Mouse (Mus musculus) layer of hippocampus, adult 6 months (tissue): ENCODE measurements around the gene Pmvk. TPM values are rescaled to one million over a fixed set of nuclear protein-coding genes. Genes with fewer than 3 reads are reported as not detected.

ENCODE experiments used
- long read RNA-seq, 2 experiments: library from polyadenylated mRNA; unstranded; transcript quantifications; one replicate each; pipeline ENCODE4 v2.0.0; 2019 to 2020
- polyA plus RNA-seq: library from polyadenylated mRNA; unstranded; fragments of <200 nt; fragmentation: Nextera tagmentation; gene quantifications from 2 replicates; pipeline ENCODE4 v1.2.3, GENCODE M21; 2021

Gene Pmvk
- 64.1 and 68.4 TPM in 2 replicates for polyA plus RNA-seq
- long read RNA-seq, experiment 1, transcript Pmvk-201 (5 exons, 1,194 nt): major isoform, 67 of 73 reads
- long read RNA-seq, experiment 1, partial matches to known transcripts: 3 of 73 reads
- long read RNA-seq, experiment 1, other reads (novel, unspliced or antisense): 3 of 73 reads
- long read RNA-seq, experiment 2, transcript Pmvk-201 (5 exons, 1,194 nt): major isoform, 68 of 73 reads
- long read RNA-seq, experiment 2, partial matches to known transcripts: 3 of 73 reads
- long read RNA-seq, experiment 2, other reads (novel, unspliced or antisense): 1 of 73 reads

DNA sequence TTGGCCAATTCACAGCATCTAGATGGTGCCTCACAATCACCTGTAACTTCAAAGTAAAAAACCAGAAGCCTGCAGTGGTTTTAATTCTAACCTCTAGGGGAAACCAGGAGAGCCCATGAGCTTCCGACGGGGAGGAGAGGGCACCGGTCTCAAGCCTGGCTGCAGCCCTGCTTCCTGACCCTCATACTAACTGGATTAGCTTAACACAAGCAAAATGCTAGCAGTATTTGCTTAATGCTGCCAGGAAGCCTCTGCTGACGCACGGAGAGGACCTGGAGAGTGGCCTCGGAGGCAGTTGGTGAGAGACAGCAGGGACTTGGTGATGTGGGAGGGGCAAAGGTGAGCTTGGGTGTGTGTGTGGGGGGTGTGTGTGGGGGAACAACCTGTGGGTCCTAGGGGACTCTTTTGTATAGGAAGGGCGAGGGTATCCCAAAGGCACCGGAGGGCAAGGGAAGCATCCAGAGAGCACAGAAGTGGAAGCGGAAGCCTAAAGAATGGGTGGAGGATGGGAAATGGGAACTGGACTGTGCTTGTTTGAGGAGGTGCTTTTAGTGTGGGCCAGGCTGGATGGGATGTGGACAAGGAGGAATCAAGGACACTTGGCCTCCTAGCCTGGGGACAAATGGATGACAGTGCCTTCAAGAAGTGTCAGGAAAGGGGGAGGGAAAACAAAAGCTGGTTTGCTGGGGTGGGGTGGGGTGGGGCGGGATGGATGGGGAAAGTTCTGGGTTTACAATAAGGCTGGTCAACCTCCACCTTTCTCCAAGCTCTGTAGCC is at the start of gene Pmvk:
Gene Pmvk (plus strand): TSS at position 141 of the 777 bp plus-strand sequence.

DNA sequence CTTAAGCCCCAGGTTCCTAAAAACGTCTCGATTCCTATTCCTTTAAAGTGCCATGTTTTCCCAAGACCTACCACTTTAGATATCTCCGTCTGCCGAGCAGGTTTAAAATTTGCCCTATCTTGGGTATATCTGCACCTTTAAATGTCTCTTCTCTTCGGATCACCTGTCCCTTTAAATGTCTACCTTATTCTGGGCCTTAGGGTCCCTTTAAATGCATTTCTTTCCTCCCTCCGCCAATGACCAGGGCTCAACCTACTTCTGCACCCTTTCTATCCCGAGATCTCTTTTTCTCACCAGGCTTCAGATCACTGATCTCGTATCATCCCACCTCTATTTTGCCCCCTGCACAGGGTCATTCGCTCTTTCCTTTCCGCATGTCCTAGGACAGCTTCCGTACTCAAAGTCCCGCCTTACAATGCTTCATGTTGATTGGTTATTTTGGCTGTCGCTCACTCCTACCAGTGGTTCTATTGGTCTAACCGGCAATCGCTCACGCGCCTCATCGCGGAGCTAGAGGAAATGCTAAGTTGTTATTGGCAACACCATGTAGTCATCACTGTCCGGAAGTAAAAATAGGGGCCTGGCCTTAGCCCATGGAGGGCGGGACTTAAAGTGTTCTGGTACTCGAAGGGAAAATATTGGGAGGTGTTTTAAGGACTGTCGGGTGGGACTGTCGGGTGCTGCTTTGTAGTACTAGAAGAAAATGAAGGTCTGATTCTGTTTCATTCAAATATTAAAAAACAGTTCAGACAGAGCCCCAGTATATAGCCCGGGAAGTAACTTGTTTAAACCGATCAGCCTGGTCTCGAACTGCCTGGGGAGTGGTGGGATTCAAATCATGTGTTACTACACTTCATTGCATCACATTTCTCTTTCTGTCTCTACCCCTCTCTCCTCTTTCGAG is 42.6 kb upstream of the Pmvk start, which contains the start of gene Flad1:
Gene Flad1 (minus strand): TSS at position 381 of the 904 bp plus-strand sequence.

DNA sequence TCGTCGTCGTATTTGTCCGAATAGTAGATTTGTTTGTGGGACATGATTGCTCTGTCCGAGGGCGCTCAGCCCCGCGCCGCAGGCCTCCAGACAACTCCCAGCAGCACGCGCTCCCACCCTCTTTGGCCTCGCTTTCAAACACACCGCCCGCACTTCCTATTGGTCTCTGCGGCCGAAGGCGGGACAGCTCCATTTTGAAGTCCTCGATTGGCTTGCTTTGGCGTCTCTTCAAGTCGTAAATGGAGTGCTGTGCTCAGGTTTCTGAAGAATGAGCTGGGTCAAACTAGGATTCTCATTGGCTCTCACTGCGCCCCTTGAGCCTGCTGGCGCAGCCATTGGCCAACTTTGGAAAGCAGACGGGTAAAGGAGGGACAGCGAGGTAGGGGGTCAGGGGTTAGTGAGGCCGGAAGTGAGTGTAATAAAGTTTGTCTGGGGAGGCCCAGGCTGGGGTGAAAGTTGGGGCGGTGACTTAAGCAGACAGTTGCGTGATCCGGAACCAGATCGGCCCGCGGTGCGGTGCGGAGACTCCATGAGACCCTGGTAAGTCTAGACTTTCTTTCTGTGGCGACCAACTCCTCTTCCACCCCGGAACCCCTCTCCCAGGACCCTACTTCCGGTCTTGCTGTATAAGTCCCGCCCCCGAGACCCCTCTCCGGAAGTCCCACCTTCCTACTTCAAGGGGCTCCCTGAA is 36.0 kb upstream of the Pmvk start, which contains the start of the genes Cks1b and Shc1:
Gene Cks1b (minus strand): TSS at position 214 of the 691 bp plus-strand sequence.
Gene Shc1 (plus strand): TSS at position 274 of the 691 bp plus-strand sequence.

DNA sequence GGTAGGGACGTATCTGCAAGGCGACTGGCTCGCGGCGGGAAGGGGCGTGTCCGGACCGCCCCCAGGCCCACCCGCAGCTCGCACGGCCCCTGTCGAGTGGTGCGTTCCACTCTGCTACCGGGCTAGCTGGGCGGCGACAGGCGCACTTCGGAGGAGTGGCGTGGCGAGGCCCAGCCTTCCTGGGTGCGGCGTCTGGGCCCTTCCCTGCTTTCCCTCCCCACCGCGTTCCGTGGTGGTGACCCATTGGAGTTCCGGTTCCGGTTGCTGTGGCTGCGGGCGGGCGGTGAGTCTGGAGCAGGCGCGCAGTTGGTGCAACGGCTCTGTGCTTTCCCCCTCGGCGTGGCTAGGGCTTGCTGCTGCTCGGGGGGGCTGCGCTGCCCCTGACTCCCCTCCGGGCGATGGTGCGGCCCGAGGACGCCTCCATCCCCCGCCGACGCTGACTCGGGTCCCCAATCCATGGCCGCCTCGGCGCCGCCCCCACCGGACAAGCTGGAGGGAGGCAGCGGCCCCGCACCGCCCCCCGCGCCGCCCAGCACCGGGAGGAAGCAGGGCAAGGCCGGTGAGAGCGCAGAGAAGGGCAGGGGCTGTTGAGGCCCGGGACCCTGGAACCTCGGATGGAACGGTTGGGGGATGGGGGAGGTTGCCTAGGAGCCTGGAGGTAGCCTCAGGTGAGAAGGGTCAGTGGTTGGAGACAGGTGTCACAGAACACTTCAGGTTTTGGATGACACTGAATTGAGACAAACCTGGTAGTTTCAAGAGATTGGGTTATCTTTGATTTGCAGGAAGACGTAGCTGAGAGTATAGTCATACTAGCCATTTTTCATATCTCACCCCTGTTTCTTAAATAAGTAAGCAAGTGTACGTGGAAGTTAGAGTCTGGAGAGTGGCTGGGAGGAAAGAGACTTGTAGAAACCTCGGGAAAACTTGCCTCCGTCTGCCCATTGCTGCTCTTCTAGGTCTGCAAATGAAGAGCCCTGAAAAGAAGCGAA is 23.9 kb upstream of the Pmvk start, which contains the start of gene Pygo2:
Gene Pygo2 (plus strand): TSS at position 44 of the 989 bp plus-strand sequence.

DNA sequence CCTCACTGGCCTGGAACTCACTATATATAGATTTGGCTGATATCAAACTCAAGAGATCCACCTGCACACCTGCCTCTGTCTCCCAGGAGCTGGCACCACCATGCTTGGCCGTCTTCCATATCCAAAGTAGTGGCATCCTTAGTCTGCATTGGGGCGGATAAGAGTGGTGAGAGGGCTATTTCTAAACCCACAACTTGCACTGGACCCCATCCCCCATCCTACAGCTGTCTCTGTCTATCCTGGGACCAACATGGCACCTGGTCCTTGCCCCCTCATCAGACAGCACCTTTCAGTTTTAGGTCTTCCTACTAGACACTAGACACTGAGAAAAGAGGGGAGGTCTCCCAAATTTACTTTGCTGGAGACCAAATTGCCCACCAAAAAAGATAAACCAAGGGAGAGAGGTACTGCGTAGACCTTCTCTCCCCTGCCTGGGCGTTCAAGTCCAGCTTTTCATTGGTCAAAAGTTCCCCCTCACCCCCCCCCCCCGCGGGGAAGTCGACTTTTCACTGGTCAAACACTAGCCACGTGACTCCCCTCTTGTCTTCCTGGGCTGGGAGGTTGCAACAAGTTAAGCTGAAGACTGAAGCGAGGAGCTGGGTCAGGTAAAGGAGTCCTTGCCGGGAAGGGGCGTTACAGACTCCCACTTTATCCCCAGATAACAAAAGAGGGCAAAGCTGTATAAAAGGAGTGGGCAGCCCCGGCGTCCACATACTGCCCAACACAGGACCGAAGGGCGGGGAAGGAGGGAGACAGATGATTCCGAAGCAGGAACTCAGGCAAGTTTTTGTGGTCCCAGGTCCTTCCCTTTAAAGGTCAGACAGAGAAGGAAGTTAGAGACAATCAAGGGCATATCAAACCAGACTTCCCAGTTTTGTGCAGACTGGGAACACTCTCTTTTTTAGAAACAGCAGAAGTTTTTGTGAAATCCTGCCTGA is 17.9 kb upstream of the Pmvk start, which contains the start of gene Pbxip1:
Gene Pbxip1 (plus strand): TSS at position 531 of the 938 bp plus-strand sequence.

Other genes with a start within 250 kb of the Pmvk start
- 10.7 and 16.8 TPM in 2 replicates for gene Thbs3, start 239.4 kb upstream of the Pmvk start, polyA plus RNA-seq
- gene Mtx1, start 227.5 kb upstream of the Pmvk start, polyA plus RNA-seq: 125 and 128 TPM in 2 replicates
- not detected in 2 replicates for gene Muc1, start 225.5 kb upstream of the Pmvk start, polyA plus RNA-seq
- 237 and 255 TPM in 2 replicates for gene Krtcap2, start 208.6 kb upstream of the Pmvk start, polyA plus RNA-seq
- 20.0 and 21.4 TPM in 2 replicates for gene Trim46, start 208.2 kb upstream of the Pmvk start, polyA plus RNA-seq
- gene Dpm3, start 195.2 kb upstream of the Pmvk start, polyA plus RNA-seq: 320 and 365 TPM in 2 replicates
- gene Slc50a1, start 184.0 kb upstream of the Pmvk start, polyA plus RNA-seq: 56.9 and 59.5 TPM in 2 replicates
- gene Efna1, start 173.4 kb upstream of the Pmvk start, polyA plus RNA-seq: 11.3 and 12.4 TPM in 2 replicates
- gene Efna3, start 131.6 kb upstream of the Pmvk start, polyA plus RNA-seq: 11.0 and 12.5 TPM in 2 replicates
- gene Efna4, start 116.5 kb upstream of the Pmvk start, polyA plus RNA-seq: 0.39 and 0.40 TPM in 2 replicates
- 26.6 and 28.2 TPM in 2 replicates for gene Adam15, start 104.5 kb upstream of the Pmvk start, polyA plus RNA-seq
- gene Dcst2, start 92.6 kb upstream of the Pmvk start, polyA plus RNA-seq: not detected in 2 replicates
- 1.4 TPM in 2 replicates for gene Dcst1, start 89.3 kb upstream of the Pmvk start, polyA plus RNA-seq
- gene Zbtb7b, start 59.8 kb upstream of the Pmvk start, polyA plus RNA-seq: 0.23 and 0.59 TPM in 2 replicates
- not detected in 2 replicates for gene Lenep, start 51.7 kb upstream of the Pmvk start, polyA plus RNA-seq
- 27.2 and 28.1 TPM in 2 replicates for gene Flad1, start 42.7 kb upstream of the Pmvk start, polyA plus RNA-seq
- 10.2 and 10.3 TPM in 2 replicates for gene Cks1b, start 36.2 kb upstream of the Pmvk start, polyA plus RNA-seq
- gene Shc1, start 36.1 kb upstream of the Pmvk start, polyA plus RNA-seq: 2.7 and 3.0 TPM in 2 replicates
- gene Pygo2, start 24.3 kb upstream of the Pmvk start, polyA plus RNA-seq: 5.8 and 6.2 TPM in 2 replicates
- gene Pbxip1, start 17.8 kb upstream of the Pmvk start, polyA plus RNA-seq: 20.1 and 28.3 TPM in 2 replicates
- 4.0 and 5.1 TPM in 2 replicates for gene Kcnn3, start 65.6 kb downstream of the Pmvk start, polyA plus RNA-seq